Mouse (Mus musculus) G1E-ER4 (cell line): ENCODE measurements around the gene Rps15a. TPM values are rescaled to one million over a fixed set of nuclear protein-coding genes. Genes with fewer than 3 reads are reported as not detected.

ENCODE experiments used
- GATA1 ChIP-seq: IDR thresholded peaks from one replicate; pipeline ENCODE4 v1.8.0; 2012; ENCODE audit warnings: low read length, inconsistent platforms
- polyA plus RNA-seq: library from polyadenylated mRNA; stranded (reverse); fragments of >175 nt; gene quantifications from 2 replicates; pipeline ENCODE4 v1.2.3, GENCODE M21; 2012

Rps15a gene
- polyA plus RNA-seq, 1 experiment, result 10.0 TPM

GRCm38 (mm10) chr7:118120654-118121053, 4.7 kb upstream of the Rps15a start:
- no peak for TF ChIP-seq GATA1

- TF ChIP-seq GATA1, result no peak
Observed at GRCm38 (mm10) chr7:118119946-118120345, 4.0 kb upstream of the Rps15a start.

GRCm38 (mm10) chr7:118119142-118119541, 3.2 kb upstream of the Rps15a start:
- TF ChIP-seq GATA1, result no peak

- TF ChIP-seq GATA1, result peak; percentile 66
Observed at GRCm38 (mm10) chr7:118118426-118118825, 2.4 kb upstream of the Rps15a start.

- TF ChIP-seq GATA1, result no peak
Observed at GRCm38 (mm10) chr7:118117539-118118210, 1.7 kb upstream of the Rps15a start.

GRCm38 (mm10) chr7:118116787-118117538, 975 bp upstream of the Rps15a start:
- no peak for TF ChIP-seq GATA1

GRCm38 (mm10) chr7:118115533-118115876, 483 bp downstream of the Rps15a start:
- TF ChIP-seq GATA1, result no peak

- TF ChIP-seq GATA1, result no peak
Observed at GRCm38 (mm10) chr7:118113541-118114297, 2.3 kb downstream of the Rps15a start.

GRCm38 (mm10) chr7:118111128-118111527, 4.9 kb downstream of the Rps15a start:
- TF ChIP-seq GATA1, result no peak

GRCm38 (mm10) chr7:118107671-118108070, 8.3 kb downstream of the Rps15a start:
- TF ChIP-seq GATA1, result no peak

GRCm38 (mm10) chr7:118104458-118105052, 11.4 kb downstream of the Rps15a start:
- peak; percentile 72 for TF ChIP-seq GATA1

- TF ChIP-seq GATA1, result no peak
Observed at GRCm38 (mm10) chr7:118103462-118104379, 12.3 kb downstream of the Rps15a start.

- no peak for TF ChIP-seq GATA1
Observed at GRCm38 (mm10) chr7:118102678-118103461, 13.1 kb downstream of the Rps15a start.

- no peak for TF ChIP-seq GATA1
Observed at GRCm38 (mm10) chr7:118102231-118102630, 13.8 kb downstream of the Rps15a start.

- TF ChIP-seq GATA1, result no peak
Observed at GRCm38 (mm10) chr7:118097615-118098014, 18.4 kb downstream of the Rps15a start.
